Mouse (Mus musculus) limb, embryonic 11.5 days (tissue): ENCODE results near the gene Cdh18. TPM values are rescaled to one million over a fixed set of nuclear protein-coding genes. Genes with fewer than 3 reads are reported as not detected.

ENCODE experiments used
- ATAC-seq: fragments of 200-750 bp; cut with Nextera tagmentation; 2 replicates; pipeline ENCODE4 v1.8.0; 2017; ENCODE audit warnings: low read depth; ENCODE audit not compliant: insufficient number of reproducible peaks, low FRiP score, low TSS enrichment
- DNase-seq: peaks from one replicate; pipeline ENCODE4 v3.0.0-alpha.2; 2015; ENCODE audit warnings: low spot score
- H3K27ac ChIP-seq: fragments of 300-500 bp; sonication (generic); replicated peaks from 2 replicates; pipeline ENCODE4 v1.5.1; 2014; ENCODE audit warnings: low read depth, mild to moderate bottlenecking, low read length
- H3K27me3 ChIP-seq: fragments of 300-500 bp; sonication (generic); 2 replicates; pipeline ENCODE4 v1.6.1; 2014; ENCODE audit warnings: mild to moderate bottlenecking, low read length, mixed read lengths; ENCODE audit not compliant: control insufficient read depth, insufficient read depth
- H3K36me3 ChIP-seq: fragments of 300-500 bp; sonication (generic); 2 replicates; pipeline ENCODE4 v1.6.1; 2014; ENCODE audit warnings: mild to moderate bottlenecking, low read length, moderate library complexity, mixed read lengths; ENCODE audit not compliant: control insufficient read depth, insufficient read depth
- H3K4me1 ChIP-seq: fragments of 300-500 bp; sonication (generic); 2 replicates; pipeline ENCODE4 v1.6.1; 2014; ENCODE audit warnings: low read length, mixed read lengths; ENCODE audit not compliant: control insufficient read depth, insufficient read depth
- H3K4me2 ChIP-seq: fragments of 300-500 bp; sonication (generic); 2 replicates; pipeline ENCODE4 v1.6.1; 2014; ENCODE audit warnings: low read depth, mild to moderate bottlenecking, moderate library complexity; ENCODE audit not compliant: severe bottlenecking
- H3K4me3 ChIP-seq: fragments of 300-500 bp; sonication (generic); 2 replicates; pipeline ENCODE4 v1.5.1; 2014; ENCODE audit warnings: low read depth, low read length
- H3K9ac ChIP-seq: fragments of 300-500 bp; sonication (generic); 2 replicates; pipeline ENCODE4 v1.6.1; 2014; ENCODE audit warnings: mild to moderate bottlenecking, low read length
- H3K9me3 ChIP-seq: fragments of 300-500 bp; sonication (generic); 2 replicates; pipeline ENCODE4 v1.6.1; 2016; ENCODE audit warnings: low read length; ENCODE audit not compliant: control insufficient read depth
- WGBS: fragments of 180-500 bp; shearing (Covaris S2); extraction: QIAGEN DNeasy Blood & Tissue Kit; methylation state at CpG from one replicate; pipeline ENCODE4 v1.1.7; 2014; 5-methylcytosine and 5-hydroxymethylcytosine counted together
- polyA plus RNA-seq: library from polyadenylated mRNA; unstranded; fragments of >200 nt; fragmentation: Nextera tagmentation; extraction: Ambion mirVana; gene quantifications from 2 replicates; pipeline ENCODE4 v1.2.1, GENCODE M21; 2014

Cdh18 gene
- polyA plus RNA-seq, 1 experiment from 2014 or later, result not detected

DNA sequence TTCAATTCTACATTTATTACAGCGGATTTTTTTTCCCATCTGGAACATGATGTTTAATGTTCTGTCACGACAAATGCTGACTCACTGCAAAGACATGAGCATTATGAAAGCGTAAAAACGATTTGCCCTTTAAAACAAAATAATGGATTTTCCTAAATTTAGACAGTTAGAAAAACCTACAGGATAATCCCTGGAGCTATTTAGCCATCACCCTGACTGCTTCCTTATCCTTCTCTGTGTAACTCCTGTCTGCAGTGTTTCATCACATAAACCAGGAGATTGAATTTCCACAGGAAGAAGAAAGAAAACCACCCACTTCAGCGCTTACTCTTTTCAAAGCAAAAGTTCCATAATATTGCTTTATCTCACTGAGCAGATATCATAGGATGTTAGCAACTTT, 431.3 kb downstream of the Cdh18 start:
- Histone ChIP-seq H3K4me3 (no peak overlapping the region), H3K4me2 (no peak overlapping the region), H3K27me3 (no peaks in the 10 kb centered on the region), H3K9ac (no peak overlapping the region), H3K36me3 (no peaks in the 10 kb centered on the region), H3K27ac (no peak overlapping the region), H3K9me3 (no peaks in the 10 kb centered on the region), H3K4me1 (no peaks in the 10 kb centered on the region)
- DNase-seq, result no peak
- no peak for ATAC-seq
- 88% methylated on average over 5 of the region's 5 CpGs for WGBS

GRCm38 (mm10) chr15:22984647-22985046, 435.8 kb downstream of the Cdh18 start:
- Histone ChIP-seq H3K27me3 (no peaks in the 10 kb centered on the region), H3K9ac (no peak overlapping the region), H3K27ac (no peak overlapping the region), H3K36me3 (no peaks in the 10 kb centered on the region), H3K4me1 (no peaks in the 10 kb centered on the region), H3K4me2 (no peak overlapping the region), H3K9me3 (no peaks in the 10 kb centered on the region), H3K4me3 (no peak overlapping the region)
- WGBS, result 88% methylated on average over 5 of the region's 5 CpGs
- ATAC-seq (no peak), DNase-seq (no peak)

DNA sequence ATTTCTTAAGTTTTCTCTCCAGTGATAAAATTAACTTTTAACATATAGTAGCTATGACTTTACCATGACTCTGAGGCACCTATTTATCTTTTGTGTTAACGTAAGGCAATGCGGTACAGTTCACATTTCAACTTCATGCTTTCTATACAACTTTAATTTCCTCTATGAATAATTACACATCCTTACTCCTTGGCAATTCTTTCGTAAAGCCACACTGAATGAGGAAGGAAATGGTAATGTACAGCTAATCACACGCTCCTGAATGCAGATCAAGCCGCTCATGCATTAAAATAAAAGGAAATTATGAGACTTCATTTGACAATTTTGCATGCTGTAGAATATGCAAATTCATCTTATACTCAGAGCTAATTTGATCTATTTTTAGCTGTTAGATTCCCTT, 467.9 kb downstream of the Cdh18 start:
- Histone ChIP-seq H3K4me1 (no peaks in the 10 kb centered on the region), H3K27me3 (no peaks in the 10 kb centered on the region), H3K9me3 (no peaks in the 10 kb centered on the region), H3K27ac (no peak overlapping the region), H3K4me3 (no peak overlapping the region), H3K4me2 (no peak overlapping the region), H3K9ac (no peak overlapping the region), H3K36me3 (no peaks in the 10 kb centered on the region)
- WGBS, result 92% methylated on average over 5 of the region's 5 CpGs
- ATAC-seq, result no peak
- no peak for DNase-seq

GRCm38 (mm10) chr15:23021151-23021550, 472.3 kb downstream of the Cdh18 start:
- Histone ChIP-seq H3K27me3 (no peaks in the 10 kb centered on the region), H3K9ac (no peak overlapping the region), H3K4me3 (no peak overlapping the region), H3K9me3 (no peaks in the 10 kb centered on the region), H3K4me1 (no peaks in the 10 kb centered on the region), H3K27ac (no peak overlapping the region), H3K4me2 (no peak overlapping the region), H3K36me3 (no peaks in the 10 kb centered on the region)
- WGBS, result 49% methylated on average over 2 of the region's 2 CpGs
- DNase-seq (no peak), ATAC-seq (no peak)

DNA sequence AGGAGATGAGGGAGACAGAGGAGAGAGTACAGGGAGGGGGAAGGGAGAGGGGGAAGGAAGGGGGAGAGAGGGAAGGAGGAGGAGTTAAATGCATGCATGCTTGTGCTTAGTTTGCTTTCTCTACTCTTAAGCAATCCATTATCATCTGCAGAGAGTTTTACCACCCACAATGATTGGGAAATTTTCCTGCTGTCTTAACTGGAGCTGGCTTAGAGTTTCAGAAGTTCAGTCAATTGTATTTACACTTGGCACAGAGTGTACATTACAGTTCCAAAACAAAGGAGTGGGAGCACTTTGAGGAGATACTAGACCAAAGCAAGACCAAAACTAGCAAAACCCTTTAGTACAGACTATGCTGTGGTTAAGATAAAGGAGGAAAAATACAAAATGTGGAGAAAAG, 473.8 kb downstream of the Cdh18 start:
- H3K27ac ChIP-seq, result no peak overlapping the region
- no peaks in the 10 kb centered on the region for H3K27me3 ChIP-seq
- no peak overlapping the region for H3K9ac ChIP-seq
- DNase-seq, result no peak
- no peaks in the 10 kb centered on the region for H3K36me3 ChIP-seq
- H3K4me3 ChIP-seq, result no peak overlapping the region
- no peaks in the 10 kb centered on the region for H3K4me1 ChIP-seq
- no peaks in the 10 kb centered on the region for H3K9me3 ChIP-seq
- ATAC-seq, result no peak
- H3K4me2 ChIP-seq, result no peak overlapping the region

GRCm38 (mm10) chr15:23035551-23036207, 486.9 kb downstream of the Cdh18 start:
- peak overlapping the region; percentile 73 for H3K4me2 ChIP-seq
- DNase-seq (peak; percentile 34), ATAC-seq (peak; percentile 68; the same call in 1 of the 2 replicates)
- peak overlapping the region; percentile 24 for H3K4me3 ChIP-seq
- H3K9me3 ChIP-seq, result no peaks in the 10 kb centered on the region
- H3K27me3 ChIP-seq, result peaks cover 2% of the 10 kb centered on the region; the same call in 1 of the 2 replicates
- peaks cover 6% of the 10 kb centered on the region; the same call in 1 of the 2 replicates for H3K4me1 ChIP-seq
- no peak overlapping the region for H3K9ac ChIP-seq
- 10% methylated on average over 14 of the region's 14 CpGs for WGBS
- no peaks in the 10 kb centered on the region for H3K36me3 ChIP-seq
- no peak overlapping the region for H3K27ac ChIP-seq

GRCm38 (mm10) chr15:23036208-23037065, 487.6 kb downstream of the Cdh18 start:
- H3K4me1 ChIP-seq, result peaks cover 6% of the 10 kb centered on the region; the same call in 1 of the 2 replicates
- WGBS, result 7% methylated on average over 23 of the region's 23 CpGs
- peak overlapping the region; percentile 73 for H3K4me2 ChIP-seq
- H3K4me3 ChIP-seq, result peak overlapping the region; percentile 24
- H3K9ac ChIP-seq, result no peak overlapping the region; the same call in 1 of the 2 replicates
- H3K36me3 ChIP-seq, result no peaks in the 10 kb centered on the region
- H3K27ac ChIP-seq, result no peak overlapping the region
- ATAC-seq (peak; percentile 99), DNase-seq (peak; percentile 80)
- peaks cover 2% of the 10 kb centered on the region; the same call in 1 of the 2 replicates for H3K27me3 ChIP-seq
- H3K9me3 ChIP-seq, result no peaks in the 10 kb centered on the region

- Histone ChIP-seq H3K4me3 (no peak overlapping the region), H3K36me3 (no peaks in the 10 kb centered on the region), H3K4me1 (peaks cover 6% of the 10 kb centered on the region; the same call in 1 of the 2 replicates), H3K9ac (no peak overlapping the region), H3K9me3 (no peaks in the 10 kb centered on the region), H3K4me2 (no peak overlapping the region), H3K27ac (no peak overlapping the region), H3K27me3 (peaks cover 2% of the 10 kb centered on the region; the same call in 1 of the 2 replicates)
- no peak for DNase-seq
- ATAC-seq, result no peak
These were observed 488.7 kb downstream of the Cdh18 start for GRCm38 (mm10) chr15:23037561-23037960.
